Mouse (Mus musculus) forebrain, embryonic 10.5 days (tissue): ENCODE measurements around the gene Slc9a3r2. TPM values are rescaled to one million over a fixed set of nuclear protein-coding genes. Genes with fewer than 3 reads are reported as not detected.

Experiments
- DNase-seq: peaks from one replicate; pipeline ENCODE4 v3.0.0-alpha.2; 2017; ENCODE audit warnings: low spot score; ENCODE audit errors: extremely low spot score
- H3K27ac ChIP-seq: fragments of 300-500 bp; sonication (generic); 2 replicates; pipeline ENCODE4 v1.5.1; 2016; ENCODE audit warnings: mild to moderate bottlenecking
- H3K27me3 ChIP-seq: fragments of 300-500 bp; sonication (generic); 2 replicates; pipeline ENCODE4 v1.6.1; 2016; ENCODE audit warnings: mild to moderate bottlenecking; ENCODE audit not compliant: poor library complexity, severe bottlenecking
- H3K36me3 ChIP-seq: fragments of 300-500 bp; sonication (generic); replicated peaks from 2 replicates; pipeline ENCODE4 v1.6.1; 2016; ENCODE audit warnings: mild to moderate bottlenecking, moderate library complexity
- H3K4me1 ChIP-seq: fragments of 300-500 bp; sonication (generic); 2 replicates; pipeline ENCODE4 v1.6.1; 2016
- H3K4me3 ChIP-seq: fragments of 300-500 bp; sonication (generic); 2 replicates; pipeline ENCODE4 v1.5.1; 2016; ENCODE audit warnings: mild to moderate bottlenecking, moderate library complexity
- H3K9me3 ChIP-seq: fragments of 300-500 bp; sonication (generic); 2 replicates; pipeline ENCODE4 v1.6.1; 2016; ENCODE audit warnings: mild to moderate bottlenecking, moderate library complexity
- WGBS: fragments of 180-500 bp; shearing (Covaris S2); methylation state at CpG from one replicate; pipeline ENCODE4 v1.1.7; 2016; 5-methylcytosine and 5-hydroxymethylcytosine counted together
- polyA plus RNA-seq: library from polyadenylated mRNA; unstranded; fragments of >200 nt; fragmentation: Nextera tagmentation; extraction: Ambion mirVana; gene quantifications from 2 replicates; pipeline ENCODE4 v1.2.1, GENCODE M21; 2016

Slc9a3r2 gene
- polyA plus RNA-seq, 1 experiment from 2014 or later: 27.1 TPM

DNA sequence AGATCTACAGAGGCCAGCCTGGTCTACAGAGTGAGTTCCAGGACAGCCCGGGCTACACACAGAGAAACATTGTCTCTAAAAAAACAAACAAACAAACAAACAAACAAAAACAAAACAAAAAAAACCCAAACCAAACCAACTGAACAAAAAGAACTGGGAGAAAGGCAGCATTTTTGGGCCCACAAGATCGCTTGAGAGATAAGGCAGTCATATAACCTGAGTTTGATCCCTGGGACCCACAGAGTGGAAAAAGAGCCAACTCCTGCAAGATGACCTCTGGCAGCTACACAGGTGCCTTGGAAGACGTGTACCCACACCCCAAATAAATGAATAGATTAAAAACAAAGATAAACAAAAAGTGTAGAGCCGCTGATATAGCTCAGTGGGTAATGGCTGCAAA is 4.8 kb upstream of the Slc9a3r2 start:
- no peaks in the 10 kb centered on the region for H3K9me3 ChIP-seq
- no peak for DNase-seq
- H3K4me3 ChIP-seq: no peak overlapping the region
- peaks cover 31% of the 10 kb centered on the region for H3K4me1 ChIP-seq
- H3K36me3 ChIP-seq: no peaks in the 10 kb centered on the region
- H3K27ac ChIP-seq: no peak overlapping the region
- H3K27me3 ChIP-seq: peaks cover 89% of the 10 kb centered on the region
- 84% methylated on average over 4 of the region's 4 CpGs for WGBS

- peak; percentile 88 for DNase-seq
- H3K9me3 ChIP-seq: no peaks in the 10 kb centered on the region
- H3K36me3 ChIP-seq: no peaks in the 10 kb centered on the region
- 7% methylated on average over 19 of the region's 19 CpGs for WGBS
- peak overlapping the region; percentile 38 for H3K4me3 ChIP-seq
- peak overlapping the region; percentile 69; the same call in 1 of the 2 replicates for H3K27ac ChIP-seq
- peaks cover 39% of the 10 kb centered on the region for H3K4me1 ChIP-seq
- peaks cover 89% of the 10 kb centered on the region for H3K27me3 ChIP-seq
Observed at GRCm38 (mm10) chr17:24653967-24654710, 4.0 kb upstream of the Slc9a3r2 start.

DNA sequence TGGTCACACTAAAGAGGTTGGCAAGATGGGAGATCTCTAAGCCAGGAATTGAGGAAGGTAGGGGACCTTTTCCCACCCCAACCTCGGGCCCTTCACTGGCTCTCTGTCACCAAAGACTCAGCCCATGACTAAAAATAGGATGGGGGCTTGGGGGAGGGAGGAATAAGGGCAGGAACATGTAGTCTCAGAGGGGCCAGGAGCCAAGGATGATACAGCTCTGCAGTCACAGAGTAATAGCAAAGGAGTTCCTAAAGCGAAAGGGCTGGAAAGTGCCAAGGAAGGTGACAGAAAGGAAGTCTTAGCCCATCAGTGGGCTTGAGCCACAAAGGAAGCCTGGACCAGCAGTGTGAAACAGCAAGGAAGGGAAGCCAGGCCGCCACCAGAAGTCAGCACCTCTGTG is 1.7 kb upstream of the Slc9a3r2 start:
- H3K36me3 ChIP-seq: no peaks in the 10 kb centered on the region
- no peak overlapping the region for H3K4me3 ChIP-seq
- H3K27me3 ChIP-seq: peaks cover 83% of the 10 kb centered on the region
- peaks cover 28% of the 10 kb centered on the region for H3K4me1 ChIP-seq
- 78% methylated on average over 3 of the region's 3 CpGs for WGBS
- no peak for DNase-seq
- no peaks in the 10 kb centered on the region for H3K9me3 ChIP-seq
- H3K27ac ChIP-seq: no peak overlapping the region

- DNase-seq: no peak
- no peaks in the 10 kb centered on the region for H3K36me3 ChIP-seq
- WGBS: 73% methylated on average over 4 of the region's 4 CpGs
- peak overlapping the region; percentile 66 for H3K4me3 ChIP-seq
- peaks cover 72% of the 10 kb centered on the region for H3K27me3 ChIP-seq
- H3K27ac ChIP-seq: peak overlapping the region; percentile 83; the same call in 1 of the 2 replicates
- H3K4me1 ChIP-seq: peaks cover 28% of the 10 kb centered on the region
- no peaks in the 10 kb centered on the region for H3K9me3 ChIP-seq
Observed at GRCm38 (mm10) chr17:24650766-24651165, 639 bp upstream of the Slc9a3r2 start.

DNA sequence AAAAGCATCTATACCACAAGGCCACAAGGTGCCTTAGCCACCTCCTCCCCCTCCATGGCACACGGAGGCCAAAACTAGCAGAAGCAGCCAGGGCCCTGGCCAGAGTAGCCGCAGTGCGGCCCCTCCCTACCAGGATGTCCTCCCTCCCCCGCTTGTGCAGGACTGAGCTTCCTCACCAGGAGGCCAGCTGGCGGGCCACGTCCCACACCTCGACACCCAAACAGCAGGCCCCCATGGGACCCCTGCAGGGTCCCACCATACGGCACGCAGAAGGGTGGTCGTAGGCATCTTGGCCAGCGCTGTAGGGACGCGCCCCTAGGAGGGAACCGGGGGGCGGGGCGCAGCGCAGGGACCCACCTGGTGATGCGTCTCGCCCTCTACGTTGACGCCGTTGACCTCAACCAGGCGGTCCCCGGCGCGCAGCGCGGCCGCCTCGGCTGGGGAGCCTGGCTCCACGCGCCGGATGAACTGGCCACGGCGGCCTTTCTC is 502 bp downstream of the Slc9a3r2 start:
- Histone ChIP-seq H3K27me3 (peaks cover 62% of the 10 kb centered on the region), H3K36me3 (no peaks in the 10 kb centered on the region; the same call in 1 of the 2 replicates), H3K27ac (peak overlapping the region; percentile 83), H3K4me3 (peak overlapping the region; percentile 66), H3K4me1 (peaks cover 39% of the 10 kb centered on the region), H3K9me3 (no peaks in the 10 kb centered on the region)
- WGBS: 1% methylated on average over 35 of the region's 35 CpGs
- no peak for DNase-seq

DNA sequence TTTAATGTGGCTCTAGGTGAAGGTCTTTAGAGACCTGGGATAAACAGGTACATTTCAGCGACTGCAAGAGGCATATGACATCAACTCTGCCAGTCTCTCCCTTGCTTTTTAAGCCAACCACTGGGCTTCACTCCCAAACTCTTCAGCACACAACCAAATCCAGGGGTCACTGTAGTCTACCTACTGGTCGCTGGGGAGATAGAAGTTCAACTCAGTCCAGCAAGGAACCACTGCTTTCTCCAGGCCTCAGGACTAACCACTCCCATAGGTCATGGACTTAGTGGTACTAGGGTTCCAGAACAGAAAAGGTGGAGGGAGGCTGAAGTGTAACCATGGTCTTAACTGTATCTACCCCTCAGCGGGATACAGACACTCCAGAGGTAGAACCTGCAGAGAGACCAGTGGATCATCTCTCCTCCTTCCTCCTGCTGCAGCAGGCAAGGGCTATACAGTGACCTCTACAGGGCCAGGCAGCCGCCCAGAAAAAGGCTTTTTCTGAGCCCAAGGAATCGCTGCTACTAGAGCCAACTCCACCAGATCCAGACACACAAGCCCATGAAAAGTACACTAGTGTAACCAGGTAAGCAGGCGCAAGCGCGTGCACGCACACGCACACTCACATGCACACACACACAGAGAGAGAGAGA is 1.3 kb downstream of the Slc9a3r2 start:
- no peak for DNase-seq
- no peaks in the 10 kb centered on the region; the same call in 1 of the 2 replicates for H3K36me3 ChIP-seq
- H3K27me3 ChIP-seq: peaks cover 56% of the 10 kb centered on the region
- WGBS: 78% methylated on average over 10 of the region's 10 CpGs
- H3K9me3 ChIP-seq: no peaks in the 10 kb centered on the region
- 0 out of 2 replicates have a peak overlapping the region, but pooled peaks have one; percentile 4 for H3K27ac ChIP-seq
- peaks cover 41% of the 10 kb centered on the region for H3K4me1 ChIP-seq
- H3K4me3 ChIP-seq: peak overlapping the region; percentile 66

DNA sequence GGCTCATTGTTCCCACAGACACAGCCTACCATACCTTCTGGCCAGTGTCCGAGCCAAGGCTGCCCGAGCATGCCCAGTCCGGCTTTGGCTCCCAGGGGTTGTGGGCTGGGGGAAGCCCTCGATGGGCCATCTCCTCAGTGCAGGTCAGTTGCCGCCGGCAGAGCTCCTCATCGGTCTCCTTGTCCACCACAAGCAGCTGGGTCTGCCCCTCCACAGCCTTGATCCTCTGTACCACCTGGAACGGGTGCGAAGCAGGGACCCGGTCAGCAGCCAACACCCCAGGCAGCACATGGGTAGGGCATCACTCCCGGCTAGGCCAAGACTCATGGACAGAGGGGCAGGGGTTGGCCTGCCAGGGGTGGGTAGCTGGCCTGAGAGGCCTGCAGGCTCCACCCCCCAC is 2.6 kb downstream of the Slc9a3r2 start:
- DNase-seq: no peak
- 87% methylated on average over 11 of the region's 11 CpGs for WGBS
- Histone ChIP-seq H3K27me3 (peaks cover 50% of the 10 kb centered on the region), H3K4me1 (peaks cover 53% of the 10 kb centered on the region), H3K36me3 (no peaks in the 10 kb centered on the region; the same call in 1 of the 2 replicates), H3K4me3 (0 out of 2 replicates have a peak overlapping the region, but pooled peaks have one; percentile 4), H3K27ac (peak overlapping the region; percentile 2), H3K9me3 (no peaks in the 10 kb centered on the region)

GRCm38 (mm10) chr17:24646381-24646780 is 3.7 kb downstream of the Slc9a3r2 start:
- peaks cover 53% of the 10 kb centered on the region for H3K4me1 ChIP-seq
- peaks cover 39% of the 10 kb centered on the region for H3K27me3 ChIP-seq
- H3K4me3 ChIP-seq: no peak overlapping the region
- no peak overlapping the region for H3K27ac ChIP-seq
- 86% methylated on average over 4 of the region's 4 CpGs for WGBS
- no peaks in the 10 kb centered on the region for H3K9me3 ChIP-seq
- no peaks in the 10 kb centered on the region; the same call in 1 of the 2 replicates for H3K36me3 ChIP-seq
- no peak for DNase-seq

DNA sequence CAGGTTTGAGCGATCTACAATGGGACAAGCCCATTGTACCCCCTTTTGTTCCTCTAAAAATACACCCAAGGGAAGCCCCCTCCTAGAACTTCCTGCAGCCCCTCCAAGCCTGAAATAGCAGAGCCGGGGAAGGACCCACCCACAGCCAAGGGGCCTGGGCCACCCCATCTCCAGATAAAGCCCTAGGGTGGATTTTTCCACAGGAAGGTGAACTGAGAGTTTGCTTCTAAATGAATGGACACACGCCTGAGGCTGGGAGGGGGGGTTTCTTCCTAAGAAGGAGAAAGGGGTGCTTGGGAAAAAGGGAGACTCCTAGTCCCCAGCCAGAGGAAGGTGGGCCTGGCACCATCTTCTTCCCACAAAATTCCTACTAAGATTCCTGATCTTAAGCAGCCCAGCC is 4.2 kb downstream of the Slc9a3r2 start:
- Histone ChIP-seq H3K36me3 (peaks cover 2% of the 10 kb centered on the region; the same call in 1 of the 2 replicates), H3K9me3 (no peaks in the 10 kb centered on the region), H3K27ac (no peak overlapping the region; the same call in 1 of the 2 replicates), H3K4me1 (peaks cover 53% of the 10 kb centered on the region), H3K4me3 (no peak overlapping the region), H3K27me3 (peaks cover 35% of the 10 kb centered on the region)
- WGBS: 91% methylated on average over 3 of the region's 3 CpGs
- no peak for DNase-seq

DNA sequence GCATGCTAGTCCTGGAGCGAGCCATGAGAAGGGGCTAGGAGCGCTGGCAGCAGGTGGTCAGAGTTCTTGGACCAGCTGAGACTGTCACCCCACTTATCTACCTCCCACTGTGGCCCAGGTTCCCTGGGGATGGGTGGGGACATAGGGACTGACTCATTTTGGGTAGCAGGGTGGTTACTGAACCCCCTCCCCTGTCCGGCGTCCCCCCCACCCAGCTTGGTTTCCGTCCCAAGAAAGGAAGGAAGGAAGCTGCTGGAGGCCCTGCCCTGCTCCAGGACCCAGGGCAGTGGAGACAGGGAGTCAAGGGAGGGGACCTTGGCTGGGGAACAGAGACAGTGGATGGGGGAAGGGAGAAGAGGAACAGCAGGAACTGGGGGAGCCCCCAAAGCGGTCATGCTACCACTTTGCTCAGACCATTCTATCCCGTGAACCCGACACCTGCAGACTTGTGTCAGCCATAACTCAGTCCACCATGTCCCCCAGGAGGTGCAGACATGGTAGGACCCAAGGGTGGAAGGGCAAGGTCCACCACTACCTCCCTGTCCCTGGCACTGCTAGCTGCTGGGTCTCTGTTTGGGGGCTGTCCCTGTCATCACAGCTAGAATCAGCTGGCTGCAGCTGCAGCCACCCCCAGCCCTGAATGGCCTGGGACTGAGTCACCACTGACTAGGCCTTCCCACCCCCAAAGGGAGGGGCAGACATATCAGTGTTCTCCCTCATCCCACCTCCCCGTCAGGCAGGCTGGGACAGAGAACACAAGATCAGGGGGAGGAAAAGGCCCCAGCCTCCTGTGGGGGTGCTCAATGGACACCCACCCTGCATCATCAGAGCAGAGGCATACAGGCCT is 5.0 kb downstream of the Slc9a3r2 start:
- Histone ChIP-seq H3K27ac (peak overlapping the region; percentile 75), H3K27me3 (peaks cover 26% of the 10 kb centered on the region), H3K9me3 (no peaks in the 10 kb centered on the region), H3K4me3 (no peak overlapping the region), H3K36me3 (peaks cover 10% of the 10 kb centered on the region), H3K4me1 (peaks cover 50% of the 10 kb centered on the region)
- WGBS: 88% methylated on average over 9 of the region's 9 CpGs
- DNase-seq: no peak

GRCm38 (mm10) chr17:24644030-24644715 is 6.0 kb downstream of the Slc9a3r2 start:
- Histone ChIP-seq H3K4me1 (peaks cover 50% of the 10 kb centered on the region), H3K36me3 (peaks cover 18% of the 10 kb centered on the region), H3K9me3 (no peaks in the 10 kb centered on the region), H3K4me3 (no peak overlapping the region), H3K27ac (peak overlapping the region; percentile 75), H3K27me3 (peaks cover 17% of the 10 kb centered on the region)
- 51% methylated on average over 7 of the region's 7 CpGs for WGBS
- no peak for DNase-seq
